Mouse (Mus musculus): ENCODE results near the gene Fam162b.

GRCm38 (mm10) chr10:51556005-51556404 is 34.3 kb downstream of the Fam162b start:
- TF ChIP-seq POLR2A (IDR thresholded peaks at IDR 0.05; ENCODE audit: low read depth, low read length) = no peak
- no peak for TF ChIP-seq CTCF (IDR thresholded peaks at IDR 0.05; ENCODE audit: extremely low read depth, insufficient read length, insufficient replicate concordance, low read depth, low read length)

Measured in small intestine, adult 2 months (tissue).